Mouse (Mus musculus): ENCODE measurements at regions not wholly inside any gene's neighbourhood (a gene's known extent, or its start where the extent isn't known, plus 50 kb on each side); places are given as distances from the start of the nearest gene placed in this dataset.

GRCm38 (mm10) chr17:79509281-79509680, 102.4 kb upstream of the Rmdn2 start:
- no peak overlapping the region for H3K4me2 ChIP-seq (ENCODE audit: low read depth, low read length)
- WGBS = 55% methylated on average over 8 of the region's 8 CpGs
- no peaks in the 10 kb centered on the region for H3K36me3 ChIP-seq (ENCODE audit: insufficient read depth, low read length)
- TF ChIP-seq CTCF (IDR thresholded peaks at IDR 0.05; ENCODE audit: low read depth) = no peak
- no peak for ATAC-seq
- no peak for DNase-seq (ENCODE audit: low spot score)
- no peaks in the 10 kb centered on the region for H3K27me3 ChIP-seq (ENCODE audit: insufficient read depth, low read length)
- no peak overlapping the region for H3K4me3 ChIP-seq (ENCODE audit: low read length)
- no peak overlapping the region for H3K27ac ChIP-seq
- peaks cover 5% of the 10 kb centered on the region for H3K4me1 ChIP-seq (ENCODE audit: insufficient read depth, low read length)
- H3K9me3 ChIP-seq (ENCODE audit: low read length) = no peaks in the 10 kb centered on the region
- no peak overlapping the region for H3K9ac ChIP-seq (replicated peaks; ENCODE audit: low read length)

- no peak for DNase-seq (ENCODE audit: low spot score)
- ATAC-seq = no peak
- no peak for TF ChIP-seq CTCF (IDR thresholded peaks at IDR 0.05; ENCODE audit: low read depth)
- H3K27ac ChIP-seq = no peak overlapping the region
- peaks cover 5% of the 10 kb centered on the region for H3K4me1 ChIP-seq (ENCODE audit: insufficient read depth, low read length)
- no peak overlapping the region for H3K9ac ChIP-seq (replicated peaks; ENCODE audit: low read length)
- H3K36me3 ChIP-seq (ENCODE audit: insufficient read depth, low read length) = no peaks in the 10 kb centered on the region
- no peak overlapping the region for H3K4me2 ChIP-seq (ENCODE audit: low read depth, low read length)
- WGBS = 79% methylated on average over 11 of the region's 11 CpGs
- H3K9me3 ChIP-seq (ENCODE audit: low read length) = no peaks in the 10 kb centered on the region
- H3K4me3 ChIP-seq (ENCODE audit: low read length) = no peak overlapping the region
- no peaks in the 10 kb centered on the region for H3K27me3 ChIP-seq (ENCODE audit: insufficient read depth, low read length)
Observed at GRCm38 (mm10) chr17:79509957-79510710, 101.5 kb upstream of the Rmdn2 start.

- Histone ChIP-seq H3K9ac (replicated peaks; ENCODE audit: low read length) (no peak overlapping the region), H3K9me3 (ENCODE audit: low read length) (no peaks in the 10 kb centered on the region), H3K4me1 (ENCODE audit: insufficient read depth, low read length) (peaks cover 5% of the 10 kb centered on the region), H3K36me3 (ENCODE audit: insufficient read depth, low read length) (no peaks in the 10 kb centered on the region), H3K27ac (no peak overlapping the region), H3K4me2 (ENCODE audit: low read depth, low read length) (no peak overlapping the region), H3K27me3 (ENCODE audit: insufficient read depth, low read length) (no peaks in the 10 kb centered on the region), H3K4me3 (ENCODE audit: low read length) (no peak overlapping the region)
- WGBS = 69% methylated on average over 9 of the region's 9 CpGs
- no peak for DNase-seq (ENCODE audit: low spot score)
- no peak for ATAC-seq
- TF ChIP-seq CTCF (IDR thresholded peaks at IDR 0.05; ENCODE audit: low read depth) = no peak
Observed at GRCm38 (mm10) chr17:79511218-79511617, 100.4 kb upstream of the Rmdn2 start.

DNA sequence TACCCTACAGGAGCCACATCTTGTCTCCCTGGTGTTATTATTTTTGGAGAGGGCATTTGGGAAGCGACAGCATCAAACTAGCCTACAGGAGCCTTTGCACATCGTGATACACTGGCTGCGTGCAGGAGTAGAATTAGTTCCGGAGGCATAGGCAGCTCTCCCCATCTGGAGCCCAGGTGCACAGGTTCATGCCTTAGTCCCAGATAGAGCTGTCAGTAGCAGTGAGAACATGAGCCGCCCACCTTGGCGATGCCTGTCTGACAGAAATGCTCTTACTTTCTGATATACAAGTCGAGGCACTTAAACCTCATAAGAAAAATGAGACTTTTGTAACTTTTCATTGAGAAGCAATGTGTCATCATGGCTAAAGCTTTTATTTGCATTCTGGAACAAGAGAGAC, 97.6 kb upstream of the Rmdn2 start:
- 75% methylated on average over 7 of the region's 7 CpGs for WGBS
- 0 out of 2 replicates have a peak overlapping the region, but pooled peaks have one; percentile 1 for H3K27ac ChIP-seq
- H3K9me3 ChIP-seq (ENCODE audit: low read length) = no peaks in the 10 kb centered on the region
- H3K9ac ChIP-seq (replicated peaks; ENCODE audit: low read length) = no peak overlapping the region
- no peaks in the 10 kb centered on the region for H3K27me3 ChIP-seq (ENCODE audit: insufficient read depth, low read length)
- H3K4me2 ChIP-seq (ENCODE audit: low read depth, low read length) = no peak overlapping the region
- no peaks in the 10 kb centered on the region for H3K36me3 ChIP-seq (ENCODE audit: insufficient read depth, low read length)
- no peak for TF ChIP-seq CTCF (IDR thresholded peaks at IDR 0.05; ENCODE audit: low read depth)
- no peak for DNase-seq (ENCODE audit: low spot score)
- no peak for ATAC-seq
- H3K4me3 ChIP-seq (ENCODE audit: low read length) = no peak overlapping the region
- peaks cover 5% of the 10 kb centered on the region for H3K4me1 ChIP-seq (ENCODE audit: insufficient read depth, low read length)

- Histone ChIP-seq H3K4me1 (ENCODE audit: insufficient read depth, low read length) (peaks cover 5% of the 10 kb centered on the region; the same call in 1 of the 2 replicates), H3K9me3 (ENCODE audit: low read length) (no peaks in the 10 kb centered on the region), H3K36me3 (ENCODE audit: insufficient read depth, low read length) (no peaks in the 10 kb centered on the region), H3K4me3 (ENCODE audit: low read length) (no peak overlapping the region), H3K4me2 (ENCODE audit: low read depth, low read length) (no peak overlapping the region), H3K27ac (no peak overlapping the region), H3K9ac (replicated peaks; ENCODE audit: low read length) (no peak overlapping the region), H3K27me3 (ENCODE audit: insufficient read depth, low read length) (no peaks in the 10 kb centered on the region)
- 60% methylated on average over 3 of the region's 3 CpGs for WGBS
- ATAC-seq (no peak), DNase-seq (ENCODE audit: low spot score) (no peak)
- TF ChIP-seq CTCF (IDR thresholded peaks at IDR 0.05; ENCODE audit: low read depth) = peak; percentile 45
Observed at GRCm38 (mm10) chr17:79518185-79518584, 93.5 kb upstream of the Rmdn2 start.

DNA sequence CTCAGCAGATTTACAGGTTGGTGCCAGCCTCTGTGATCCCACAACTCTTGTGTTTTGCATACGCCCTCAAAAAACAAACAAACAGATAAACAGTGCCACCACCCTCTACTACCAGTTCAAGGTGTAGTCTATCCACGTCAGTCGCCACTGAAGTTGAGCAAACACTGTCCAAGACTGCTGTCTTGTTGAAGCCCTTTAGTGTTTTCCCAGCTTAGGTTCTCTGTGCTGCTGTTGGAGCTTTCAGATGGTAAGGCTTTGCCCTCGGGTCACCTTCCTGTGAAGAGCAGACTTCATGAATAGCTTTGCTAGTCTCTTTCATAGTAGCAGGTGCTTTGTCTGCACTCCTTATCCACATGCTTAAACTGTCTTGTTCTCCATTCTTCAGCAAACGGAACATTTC, 93.0 kb upstream of the Rmdn2 start:
- Histone ChIP-seq H3K4me1 (ENCODE audit: insufficient read depth, low read length) (peaks cover 4% of the 10 kb centered on the region; the same call in 1 of the 2 replicates), H3K9me3 (ENCODE audit: low read length) (no peaks in the 10 kb centered on the region), H3K9ac (replicated peaks; ENCODE audit: low read length) (no peak overlapping the region), H3K27ac (no peak overlapping the region), H3K4me3 (ENCODE audit: low read length) (no peak overlapping the region), H3K27me3 (ENCODE audit: insufficient read depth, low read length) (no peaks in the 10 kb centered on the region), H3K4me2 (ENCODE audit: low read depth, low read length) (no peak overlapping the region), H3K36me3 (ENCODE audit: insufficient read depth, low read length) (no peaks in the 10 kb centered on the region)
- no peak for TF ChIP-seq CTCF (IDR thresholded peaks at IDR 0.05; ENCODE audit: low read depth)
- ATAC-seq (no peak), DNase-seq (ENCODE audit: low spot score) (no peak)
- WGBS = 87% methylated on average over 5 of the region's 5 CpGs

GRCm38 (mm10) chr17:79519356-79519755, 92.3 kb upstream of the Rmdn2 start:
- H3K27ac ChIP-seq = no peak overlapping the region
- ATAC-seq = no peak
- H3K27me3 ChIP-seq (ENCODE audit: insufficient read depth, low read length) = no peaks in the 10 kb centered on the region
- no peak for DNase-seq (ENCODE audit: low spot score)
- no peak overlapping the region for H3K4me3 ChIP-seq (ENCODE audit: low read length)
- TF ChIP-seq CTCF (IDR thresholded peaks at IDR 0.05; ENCODE audit: low read depth) = no peak
- H3K9ac ChIP-seq (replicated peaks; ENCODE audit: low read length) = no peak overlapping the region
- H3K36me3 ChIP-seq (ENCODE audit: insufficient read depth, low read length) = no peaks in the 10 kb centered on the region
- WGBS = 89% methylated on average over 4 of the region's 4 CpGs
- H3K4me2 ChIP-seq (ENCODE audit: low read depth, low read length) = no peak overlapping the region
- no peaks in the 10 kb centered on the region for H3K9me3 ChIP-seq (ENCODE audit: low read length)
- H3K4me1 ChIP-seq (ENCODE audit: insufficient read depth, low read length) = no peaks in the 10 kb centered on the region
